Mouse (Mus musculus) lung, postnatal 0 days (tissue): ENCODE measurements at regions not wholly inside any gene's neighbourhood (a gene's known extent, or its start where the extent isn't known, plus 50 kb on each side); places are given as distances from the start of the nearest gene placed in this dataset.

Experiments
- CTCF ChIP-seq: IDR thresholded peaks from 2 replicates; pipeline ENCODE4 v1.5.1; 2016; ENCODE audit warnings: antibody characterized with exemption, mild to moderate bottlenecking
- EP300 ChIP-seq: IDR thresholded peaks from 2 replicates; pipeline ENCODE4 v1.6.1; 2016; ENCODE audit warnings: antibody characterized with exemption, mild to moderate bottlenecking, control low read depth

DNA sequence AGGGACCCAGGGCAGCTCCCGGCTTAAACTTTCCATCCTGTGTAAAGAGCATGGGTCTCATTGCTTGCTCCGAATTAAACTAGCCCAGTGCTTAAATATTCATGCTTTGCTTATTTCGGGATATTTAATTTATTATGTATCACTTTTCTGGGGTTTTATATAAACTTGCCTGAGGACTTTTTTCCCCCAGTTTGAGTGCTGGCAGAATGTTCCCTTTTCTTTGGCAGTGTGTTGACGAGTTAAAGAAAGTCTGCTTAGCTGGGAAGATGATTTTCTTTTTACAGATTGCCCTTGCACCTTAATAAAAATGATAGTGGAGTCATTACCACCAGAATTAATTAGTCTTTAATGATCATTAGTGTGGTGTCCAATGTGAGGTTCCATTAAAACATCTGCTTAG is 126.9 kb downstream of the Gm10260 start:
- TF ChIP-seq CTCF (no peak), EP300 (no peak)
